Mouse (Mus musculus) gastrocnemius, adult 8-10 months (tissue): Measurements from ENCODE around the gene Sh3rf1. TPM values are rescaled to one million over a fixed set of nuclear protein-coding genes. Genes with fewer than 3 reads are reported as not detected.
"Not testable (repeated sequence)": the region's sequence is repeated elsewhere in the genome, so short reads cannot be mapped to it uniquely, and the experiment has no call there.

Source experiments
- DNase-seq, 2 experiments: peaks; one replicate each; pipeline ENCODE4 v3.0.0; 2022; ENCODE audit warnings: low spot score in 2 of 2
- total RNA-seq, 4 experiments: library from RNA; stranded (reverse); gene quantifications; 2 replicates each; pipeline ENCODE4 v1.2.4; 2022

Gene Sh3rf1
- total RNA-seq, 4 experiments from 2014 or later: 1.3 to 1.8 (median 1.4) TPM

DNA sequence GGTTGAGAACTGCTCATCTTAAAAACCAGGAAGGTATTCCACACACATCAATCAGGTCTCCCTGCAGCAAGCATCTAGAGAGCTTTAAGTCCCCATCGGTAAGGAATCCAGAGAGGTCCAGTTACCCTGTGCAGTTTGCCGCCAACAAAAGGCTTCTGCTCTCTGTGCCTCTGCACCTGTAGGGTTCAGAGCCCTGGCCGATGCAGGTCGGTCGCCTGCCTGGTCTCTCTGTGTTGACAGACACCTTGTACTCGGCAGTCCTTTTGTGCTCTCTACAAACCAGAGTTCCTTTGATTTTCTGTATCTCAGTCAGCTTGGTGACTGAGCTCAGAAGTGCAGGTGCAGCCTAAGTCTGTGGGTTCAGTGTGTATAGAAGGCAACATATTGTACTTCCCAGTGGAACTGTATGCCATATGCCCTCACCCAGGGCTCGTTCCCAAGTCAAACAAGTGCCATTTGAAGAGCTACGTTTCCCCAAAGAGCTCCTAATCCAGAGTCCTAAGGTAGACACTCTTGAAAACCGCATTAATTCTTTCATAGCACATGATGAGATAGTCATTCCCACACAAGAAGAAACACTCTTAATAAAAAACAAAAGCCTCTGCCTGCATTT is 138.7 kb downstream of the Sh3rf1 start:
- no peak for DNase-seq

DNA sequence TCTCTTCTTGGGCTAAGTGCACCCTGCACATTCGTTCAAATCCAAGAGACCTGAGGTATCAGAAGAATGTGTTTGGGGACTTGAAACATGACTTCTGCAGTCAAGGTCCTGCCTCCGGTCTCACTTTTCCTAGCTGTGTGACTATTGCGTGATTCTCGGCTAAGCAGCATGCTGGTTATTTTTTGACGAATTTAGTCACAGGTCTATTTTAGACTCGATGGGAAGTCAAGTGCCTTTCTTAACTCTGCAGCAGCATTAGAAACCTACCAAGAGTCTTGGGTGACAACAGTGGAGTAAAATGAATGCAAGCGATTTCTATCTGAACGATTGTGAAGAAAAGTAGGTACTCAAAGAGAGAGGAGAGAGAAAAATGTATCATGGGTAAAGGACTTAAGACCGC is 149.6 kb downstream of the Sh3rf1 start:
- DNase-seq: no peak

DNA sequence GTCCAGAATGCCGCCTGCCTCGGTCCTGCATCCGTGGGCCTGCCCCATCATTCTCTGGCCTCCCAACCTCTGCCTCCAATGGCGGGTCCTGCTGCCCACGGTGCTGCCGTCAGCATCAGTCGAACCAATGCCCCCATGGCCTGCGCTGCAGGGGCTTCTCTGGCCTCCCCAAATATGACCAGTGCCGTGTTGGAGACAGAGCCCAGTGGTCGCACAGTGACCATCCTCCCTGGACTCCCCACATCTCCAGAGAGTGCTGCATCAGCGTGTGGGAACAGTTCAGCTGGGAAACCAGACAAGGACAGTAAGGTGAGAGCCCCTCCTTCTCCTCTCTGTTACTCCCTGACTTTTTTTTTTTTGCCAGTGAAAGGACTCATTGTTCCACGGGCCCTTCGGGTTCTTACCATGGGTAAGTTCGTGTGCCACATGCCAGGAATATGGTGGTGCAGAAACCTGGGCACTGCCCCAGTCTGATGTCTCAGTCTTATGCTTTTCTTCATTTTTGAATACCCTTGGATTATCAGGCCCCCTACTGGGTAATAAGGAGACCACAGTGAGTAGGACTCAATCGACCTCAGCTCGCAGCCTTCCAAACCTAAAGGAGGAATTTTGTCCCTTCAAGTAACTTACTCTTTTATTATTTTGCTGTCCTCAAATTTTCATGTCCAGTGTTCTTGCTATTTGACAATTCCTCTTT is 150.5 kb downstream of the Sh3rf1 start:
- DNase-seq: no peak

DNA sequence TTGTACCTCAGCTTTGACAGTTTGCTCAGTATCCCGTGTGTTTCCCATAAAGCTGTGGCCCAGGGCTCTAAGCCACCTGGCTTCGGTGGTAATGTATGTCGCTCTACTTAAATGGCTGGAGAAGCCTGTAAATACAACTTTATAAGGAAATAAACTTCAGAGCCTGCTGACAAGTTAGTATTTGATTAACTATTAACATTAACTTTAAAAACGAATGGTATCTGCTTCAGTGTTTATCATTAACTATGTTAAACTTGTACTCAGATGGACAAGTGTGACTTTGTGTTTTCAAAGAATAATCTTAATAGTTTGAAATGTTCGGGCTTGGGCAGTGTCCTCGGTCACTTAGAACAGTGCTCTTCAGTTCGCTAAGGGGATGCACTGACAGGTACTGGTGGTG is 151.5 kb downstream of the Sh3rf1 start:
- DNase-seq: no peak

DNA sequence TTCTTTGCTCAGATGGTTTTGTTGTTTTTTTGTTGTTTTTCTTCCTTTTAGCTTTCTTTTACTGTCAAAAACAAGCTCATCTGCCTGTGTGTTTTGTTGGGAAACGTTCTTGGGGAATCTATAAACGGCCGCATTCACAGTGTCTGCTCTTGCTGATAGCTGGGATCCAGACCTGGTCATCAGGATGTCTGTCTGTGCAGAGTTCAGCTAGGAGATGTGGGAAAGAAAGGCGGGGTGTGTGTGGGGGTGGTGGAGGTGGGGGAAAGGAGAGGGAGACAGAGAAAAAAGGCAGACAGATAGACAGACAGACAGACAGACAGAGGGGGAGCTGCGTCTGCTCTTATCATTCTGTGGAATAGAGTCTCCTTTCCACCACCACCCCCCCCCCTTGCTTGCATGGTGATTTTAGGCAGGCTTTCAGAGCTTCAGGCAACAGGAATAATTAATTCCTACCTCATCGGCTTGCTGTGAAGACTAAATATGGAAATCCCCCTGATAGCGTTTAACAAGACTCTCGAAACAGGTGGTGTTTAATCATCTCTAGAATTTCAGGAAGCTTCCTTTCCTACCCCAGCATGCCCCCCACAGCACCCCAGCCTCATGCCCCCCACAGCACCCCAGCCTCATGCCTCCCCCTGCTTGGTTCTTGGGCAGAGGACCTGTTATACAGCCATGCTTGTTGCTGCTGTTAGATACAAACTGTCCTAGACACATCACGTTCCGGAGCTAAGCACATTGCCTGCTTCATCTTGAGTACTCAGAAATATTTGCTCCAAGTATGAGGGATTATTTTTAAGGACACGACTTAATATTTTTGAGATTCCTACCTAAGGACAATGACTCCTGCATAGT is 155.4 kb downstream of the Sh3rf1 start:
- no peak for DNase-seq

DNA sequence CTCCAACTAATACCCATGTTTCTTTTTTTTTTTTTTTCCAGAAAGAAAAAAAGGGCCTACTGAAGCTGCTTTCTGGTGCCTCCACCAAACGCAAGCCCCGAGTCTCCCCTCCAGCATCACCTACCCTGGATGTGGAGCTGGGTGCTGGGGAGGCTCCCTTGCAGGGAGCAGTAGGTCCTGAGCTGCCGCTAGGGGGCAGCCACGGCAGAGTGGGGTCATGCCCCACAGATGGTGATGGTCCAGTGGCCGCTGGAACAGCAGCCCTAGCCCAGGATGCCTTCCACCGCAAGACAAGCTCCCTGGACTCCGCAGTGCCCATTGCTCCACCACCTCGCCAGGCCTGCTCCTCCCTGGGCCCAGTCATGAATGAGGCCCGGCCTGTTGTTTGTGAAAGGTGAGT is 160.9 kb downstream of the Sh3rf1 start:
- DNase-seq: no peak

- DNase-seq: no peak
Measured at GRCm38 (mm10) chr8:61385502-61386191, 162.0 kb downstream of the Sh3rf1 start.

GRCm38 (mm10) chr8:61386645-61387044 is 163.0 kb downstream of the Sh3rf1 start:
- DNase-seq: no peak

DNA sequence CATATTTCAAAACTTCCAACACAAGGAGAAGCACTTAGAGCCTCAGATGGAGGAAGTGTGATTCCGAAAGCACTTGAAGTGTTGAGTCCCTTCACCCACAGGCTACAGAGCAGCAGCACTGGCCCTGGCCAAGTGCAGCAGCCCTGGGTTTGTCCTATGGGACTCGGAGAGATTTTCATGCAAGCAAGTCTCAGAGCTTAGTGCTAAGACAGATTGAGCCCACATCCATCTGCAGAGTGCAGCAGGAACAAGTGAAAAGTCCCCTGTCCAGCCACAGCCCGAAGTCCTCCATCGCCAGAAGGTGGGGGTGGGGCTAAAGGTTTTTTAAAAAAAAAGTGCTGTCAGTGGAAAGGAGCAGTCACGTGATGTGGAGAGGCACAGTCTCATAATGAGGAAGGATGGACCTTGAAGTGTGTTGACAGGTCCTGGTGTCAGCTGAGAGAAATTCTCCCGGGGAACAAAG is 163.9 kb downstream of the Sh3rf1 start:
- no peak for DNase-seq

GRCm38 (mm10) chr8:61388341-61388740 is 164.7 kb downstream of the Sh3rf1 start:
- no peak for DNase-seq

GRCm38 (mm10) chr8:61390307-61391057 is 166.8 kb downstream of the Sh3rf1 start:
- no peak for DNase-seq

GRCm38 (mm10) chr8:61391058-61391434 is 167.4 kb downstream of the Sh3rf1 start:
- peak in 1 of 2 experiments; percentile 9 for DNase-seq

DNA sequence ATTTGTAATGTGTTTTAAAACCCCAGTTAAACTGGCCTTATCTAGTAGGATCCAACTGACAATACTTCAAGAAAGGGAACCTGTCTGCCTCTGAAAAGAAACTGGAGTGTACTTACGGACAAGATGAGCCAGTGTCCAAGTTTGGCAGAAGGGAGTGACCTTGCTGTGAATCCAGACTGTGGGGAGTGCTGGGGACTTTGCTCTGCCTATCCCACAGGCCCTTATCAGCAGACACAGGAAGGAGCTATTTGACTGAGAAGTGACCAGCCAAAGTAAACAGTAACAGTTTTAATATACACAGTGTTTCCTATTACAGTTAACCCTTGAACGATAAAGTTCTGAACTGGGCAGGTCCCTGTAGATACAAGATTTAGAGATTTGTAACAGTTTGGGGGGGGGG is 173.5 kb downstream of the Sh3rf1 start:
- no peak for DNase-seq

DNA sequence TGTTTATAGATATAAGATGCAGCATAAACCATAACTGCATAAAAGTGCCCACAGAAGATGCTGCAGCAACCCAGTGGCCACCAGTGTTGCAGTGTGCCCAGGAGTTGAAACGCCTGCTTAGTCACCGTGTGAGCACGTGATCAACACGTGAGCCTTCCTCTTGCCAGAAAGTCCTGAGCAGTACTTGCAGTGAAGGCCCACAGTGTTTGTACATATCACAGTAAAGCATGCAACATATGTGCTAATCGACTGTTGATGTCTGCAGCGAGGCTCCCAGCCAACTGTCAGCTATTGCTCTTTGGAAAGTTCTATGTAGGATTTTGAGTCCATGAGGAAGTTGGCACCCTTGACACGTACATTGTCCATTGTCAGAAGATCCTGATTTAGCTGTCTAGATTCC is 174.1 kb downstream of the Sh3rf1 start:
- no peak for DNase-seq

DNA sequence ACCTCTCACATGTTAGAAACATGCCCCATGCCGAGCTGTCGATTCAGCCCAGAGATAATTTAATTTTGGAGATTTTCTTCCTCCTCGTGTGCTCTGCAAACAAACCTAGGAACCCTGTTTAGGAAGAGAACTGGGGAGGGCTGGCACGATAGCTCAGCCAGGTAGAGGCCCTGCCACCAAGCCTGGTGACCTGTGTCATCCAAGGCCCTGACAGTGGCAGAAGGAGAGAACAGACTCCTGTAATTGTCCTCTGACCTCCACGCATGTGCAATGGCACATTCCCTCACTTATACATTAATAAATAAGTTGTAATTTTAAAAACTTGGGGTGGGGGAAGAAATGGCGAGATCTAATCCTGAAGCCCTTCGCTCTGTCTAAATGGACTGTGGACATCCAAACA is 179.2 kb downstream of the Sh3rf1 start:
- DNase-seq: no peak

GRCm38 (mm10) chr8:61403266-61404177 is 179.8 kb downstream of the Sh3rf1 start:
- DNase-seq: no peak

GRCm38 (mm10) chr8:61404178-61404560 is 180.5 kb downstream of the Sh3rf1 start:
- DNase-seq: no peak

GRCm38 (mm10) chr8:61409081-61409480 is 185.4 kb downstream of the Sh3rf1 start:
- no peak for DNase-seq

DNA sequence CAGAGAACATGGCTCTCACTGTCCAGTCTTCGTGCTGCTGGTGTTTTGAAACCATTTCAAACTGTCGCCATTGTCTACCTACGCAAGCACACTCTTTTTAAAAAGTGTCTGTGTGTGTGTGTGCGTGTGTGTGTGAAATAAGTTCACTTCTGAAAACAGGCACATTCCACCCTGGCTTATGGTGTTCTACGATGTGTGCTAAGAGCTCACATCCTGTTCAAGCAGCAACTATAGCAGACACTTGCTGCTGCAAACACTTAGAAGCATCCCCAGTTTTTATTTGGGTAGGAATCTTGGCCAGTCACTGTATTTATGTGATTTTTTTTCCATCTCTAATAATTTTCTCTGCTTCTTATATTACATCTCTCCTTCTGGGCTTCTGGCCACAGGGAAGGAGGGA is 186.0 kb downstream of the Sh3rf1 start:
- not testable (repeated sequence) for DNase-seq

GRCm38 (mm10) chr8:61419521-61419920 is 195.8 kb downstream of the Sh3rf1 start:
- no peak for DNase-seq
